Mouse (Mus musculus) embryonic facial prominence, embryonic 12.5 days (tissue): Measurements from ENCODE around the gene Kmt5c. TPM values are rescaled to one million over a fixed set of nuclear protein-coding genes. Genes with fewer than 3 reads are reported as not detected.

ENCODE experiments used
- ATAC-seq: fragments of 200-750 bp; cut with Nextera tagmentation; 2 replicates; pipeline ENCODE4 v1.8.0; 2017; ENCODE audit not compliant: insufficient number of reproducible peaks, insufficient read depth, low FRiP score, low TSS enrichment
- H3K27ac ChIP-seq: fragments of 300-500 bp; sonication (generic); 2 replicates; pipeline ENCODE4 v1.5.1; 2016; ENCODE audit warnings: mild to moderate bottlenecking
- H3K27me3 ChIP-seq: fragments of 300-500 bp; sonication (generic); 2 replicates; pipeline ENCODE4 v1.6.1; 2016; ENCODE audit warnings: mild to moderate bottlenecking, moderate library complexity
- H3K36me3 ChIP-seq: fragments of 300-500 bp; sonication (generic); 2 replicates; pipeline ENCODE4 v1.6.1; 2016; ENCODE audit warnings: mild to moderate bottlenecking
- H3K4me1 ChIP-seq: fragments of 300-500 bp; sonication (generic); 2 replicates; pipeline ENCODE4 v1.6.1; 2016
- H3K4me2 ChIP-seq: fragments of 300-500 bp; sonication (generic); replicated peaks from 2 replicates; pipeline ENCODE4 v1.6.1; 2016; ENCODE audit warnings: mild to moderate bottlenecking, moderate library complexity
- H3K4me3 ChIP-seq: fragments of 300-500 bp; sonication (generic); 2 replicates; pipeline ENCODE4 v1.5.1; 2016; ENCODE audit warnings: mild to moderate bottlenecking
- H3K9ac ChIP-seq: fragments of 300-500 bp; sonication (generic); 2 replicates; pipeline ENCODE4 v1.6.1; 2016; ENCODE audit warnings: mild to moderate bottlenecking, moderate library complexity
- H3K9me3 ChIP-seq: fragments of 300-500 bp; sonication (generic); 2 replicates; pipeline ENCODE4 v1.6.1; 2016; ENCODE audit warnings: mild to moderate bottlenecking, moderate library complexity
- WGBS: fragments of 180-500 bp; shearing (Covaris S2); methylation state at CpG from one replicate; pipeline ENCODE4 v1.1.7; 2016; 5-methylcytosine and 5-hydroxymethylcytosine counted together
- polyA plus RNA-seq: library from polyadenylated mRNA; unstranded; fragments of >200 nt; fragmentation: Nextera tagmentation; extraction: Ambion mirVana; gene quantifications from 2 replicates; pipeline ENCODE4 v1.2.1, GENCODE M21; 2016

Kmt5c gene
- polyA plus RNA-seq, 1 experiment from 2014 or later: 71.1 TPM

- Histone ChIP-seq H3K27me3 (peaks cover 4% of the 10 kb centered on the region; the same call in 1 of the 2 replicates), H3K4me1 (peaks cover 12% of the 10 kb centered on the region), H3K36me3 (peaks cover 42% of the 10 kb centered on the region), H3K9me3 (no peaks in the 10 kb centered on the region), H3K4me2 (no peak overlapping the region), H3K27ac (no peak overlapping the region), H3K4me3 (no peak overlapping the region; the same call in 1 of the 2 replicates), H3K9ac (no peak overlapping the region)
- WGBS: 83% methylated on average over 3 of the region's 3 CpGs
- no peak for ATAC-seq
Observed at GRCm38 (mm10) chr7:4794631-4795168, 54.8 kb downstream of the Kmt5c start.

- H3K4me3 ChIP-seq: no peak overlapping the region
- no peaks in the 10 kb centered on the region for H3K27me3 ChIP-seq
- H3K4me1 ChIP-seq: peaks cover 12% of the 10 kb centered on the region
- H3K36me3 ChIP-seq: peaks cover 42% of the 10 kb centered on the region
- 69% methylated on average over 7 of the region's 7 CpGs for WGBS
- no peak overlapping the region for H3K9ac ChIP-seq
- H3K9me3 ChIP-seq: no peaks in the 10 kb centered on the region
- H3K27ac ChIP-seq: no peak overlapping the region
- ATAC-seq: no peak
- H3K4me2 ChIP-seq: no peak overlapping the region
Observed at GRCm38 (mm10) chr7:4795767-4796433, 56.0 kb downstream of the Kmt5c start.

Other genes starting within 250 kb of the Kmt5c start
- gene Ppp1r12c, start 238.4 kb upstream of the Kmt5c start, polyA plus RNA-seq: 65.6 and 68.1 TPM in 2 replicates
- gene Tnnt1, start 223.7 kb upstream of the Kmt5c start, polyA plus RNA-seq: 114 and 135 TPM in 2 replicates
- gene Tnni3, start 215.9 kb upstream of the Kmt5c start, polyA plus RNA-seq: 4.4 and 4.6 TPM in 2 replicates
- gene Dnaaf3, start 207.7 kb upstream of the Kmt5c start, polyA plus RNA-seq: 2.2 and 2.9 TPM in 2 replicates
- 5.9 and 8.8 TPM in 2 replicates for gene Syt5, start 192.6 kb upstream of the Kmt5c start, polyA plus RNA-seq
- not detected in 2 replicates for gene Ptprh, start 136.1 kb upstream of the Kmt5c start, polyA plus RNA-seq
- gene Tmem86b, start 108.7 kb upstream of the Kmt5c start, polyA plus RNA-seq: 1.9 and 2.2 TPM in 2 replicates
- gene Ppp6r1, start 81.1 kb upstream of the Kmt5c start, polyA plus RNA-seq: 10.6 and 11.7 TPM in 2 replicates
- gene Hspbp1, start 55.0 kb upstream of the Kmt5c start, polyA plus RNA-seq: 103 and 107 TPM in 2 replicates
- gene Brsk1, start 49.5 kb upstream of the Kmt5c start, polyA plus RNA-seq: 2.8 and 3.6 TPM in 2 replicates
- gene Tmem150b, start 14.9 kb upstream of the Kmt5c start, polyA plus RNA-seq: 0.33 TPM in 1 of 2 replicates, not detected in the other
- 66.1 and 67.8 TPM in 2 replicates for gene Cox6b2, start 13.0 kb downstream of the Kmt5c start, polyA plus RNA-seq
- gene Fam71e2, start 31.2 kb downstream of the Kmt5c start, polyA plus RNA-seq: not detected in 2 replicates
- gene Il11, start 42.7 kb downstream of the Kmt5c start, polyA plus RNA-seq: 0.10 TPM in 1 of 2 replicates, not detected in the other
- gene Tmem190, start 42.8 kb downstream of the Kmt5c start, polyA plus RNA-seq: not detected in 2 replicates
- gene Tmem238, start 49.5 kb downstream of the Kmt5c start, polyA plus RNA-seq: 5.8 and 6.2 TPM in 2 replicates
- gene Rpl28, start 52.8 kb downstream of the Kmt5c start, polyA plus RNA-seq: 388 and 404 TPM in 2 replicates
- gene Ube2s, start 72.5 kb downstream of the Kmt5c start, polyA plus RNA-seq: 422 and 452 TPM in 2 replicates
- 0.48 and 0.52 TPM in 2 replicates for gene Shisa7, start 104.6 kb downstream of the Kmt5c start, polyA plus RNA-seq
- gene Isoc2b, start 130.1 kb downstream of the Kmt5c start, polyA plus RNA-seq: 4.1 and 4.4 TPM in 2 replicates
- gene Isoc2a, start 137.0 kb downstream of the Kmt5c start, polyA plus RNA-seq: 0.74 and 0.93 TPM in 2 replicates
- gene Gm36210, start 166.4 kb downstream of the Kmt5c start, polyA plus RNA-seq: not detected in 2 replicates
- gene Zfp628, start 175.1 kb downstream of the Kmt5c start, polyA plus RNA-seq: 4.0 and 4.3 TPM in 2 replicates
- gene Nat14, start 181.9 kb downstream of the Kmt5c start, polyA plus RNA-seq: 5.4 and 7.7 TPM in 2 replicates
- 1.5 and 1.6 TPM in 2 replicates for gene Ssc5d, start 185.7 kb downstream of the Kmt5c start, polyA plus RNA-seq
- 0.20 and 0.32 TPM in 2 replicates for gene Sbk2, start 224.3 kb downstream of the Kmt5c start, polyA plus RNA-seq
- gene Sbk3, start 231.1 kb downstream of the Kmt5c start, polyA plus RNA-seq: 0.06 TPM in 1 of 2 replicates, not detected in the other